Mouse (Mus musculus) adrenal gland, postnatal 4 days (tissue): ENCODE results near the gene Surf4. TPM values are rescaled to one million over a fixed set of nuclear protein-coding genes. Genes with fewer than 3 reads are reported as not detected.
"Not testable (repeated sequence)": the region's sequence is repeated elsewhere in the genome, so short reads cannot be mapped to it uniquely, and the experiment has no call there.

Experiments used
- DNase-seq, 2 experiments: peaks; one replicate each; pipeline ENCODE4 v3.0.0; 2021 to 2022; ENCODE audit warnings: low spot score in 2 of 2, mixed read lengths in 2 of 2
- total RNA-seq, 2 experiments: library from RNA; stranded (reverse); gene quantifications; 2 replicates each; pipeline ENCODE4 v1.2.3; 2021

Gene Surf4
- total RNA-seq, 2 experiments from 2014 or later, result 151 to 163 TPM

- no peak for DNase-seq
Measured at GRCm38 (mm10) chr2:26905936-26906335, 27.8 kb downstream of the Surf4 start.

- DNase-seq, result no peak
Measured at GRCm38 (mm10) chr2:26903311-26903710, 30.4 kb downstream of the Surf4 start.

- peak; percentile 75 to 81 for DNase-seq
Measured at GRCm38 (mm10) chr2:26902467-26903220, 31.1 kb downstream of the Surf4 start, which contains the start of gene Surf6. Gene Surf6 (minus strand): TSS chr2:26902879.

- DNase-seq, result no peak
Measured at GRCm38 (mm10) chr2:26901834-26902400, 31.8 kb downstream of the Surf4 start.

- no peak for DNase-seq
Measured at GRCm38 (mm10) chr2:26900731-26901130, 33.0 kb downstream of the Surf4 start.

- no peak for DNase-seq
Measured at GRCm38 (mm10) chr2:26895898-26896297, 37.8 kb downstream of the Surf4 start.

GRCm38 (mm10) chr2:26886170-26886569, 47.6 kb downstream of the Surf4 start:
- DNase-seq, result not testable (repeated sequence)

GRCm38 (mm10) chr2:26885541-26885940, 48.2 kb downstream of the Surf4 start:
- not testable (repeated sequence) for DNase-seq

GRCm38 (mm10) chr2:26878571-26878970, 55.2 kb downstream of the Surf4 start:
- no peak for DNase-seq

- DNase-seq, result no peak
Measured at GRCm38 (mm10) chr2:26870666-26871065, 63.1 kb downstream of the Surf4 start.

Other genes with a start within 250 kb of the Surf4 start
- not detected for gene Abo, start 68.9 kb downstream of the Surf4 start, total RNA-seq
- gene Surf6, start 31.0 kb downstream of the Surf4 start, total RNA-seq, result 10 to 100 TPM; 31.1 to 31.7 TPM
- gene Med22, start 23.3 kb downstream of the Surf4 start, total RNA-seq, result 10 to 100 TPM; 61.2 to 65.8 TPM
- 100 to 1,000 TPM; 585 to 598 TPM for gene Rpl7a, start 23.2 kb downstream of the Surf4 start, total RNA-seq
- gene Surf2, start 17.6 kb downstream of the Surf4 start, total RNA-seq, result 10 to 100 TPM; 42.6 to 43.6 TPM
- 100 to 1,000 TPM in 1 of 2 experiments, 10 to 100 TPM in 1; 90.9 to 103 TPM for gene Surf1, start 17.4 kb downstream of the Surf4 start, total RNA-seq
- gene Stkld1, start 119 bp upstream of the Surf4 start, total RNA-seq, result under 1 TPM; 0.31 to 0.73 TPM
- gene Rexo4, start 30.5 kb upstream of the Surf4 start, total RNA-seq, result 10 to 100 TPM; 40.7 to 43.0 TPM
- gene Adamts13, start 39.5 kb upstream of the Surf4 start, total RNA-seq, result under 1 TPM; 0.08 to 0.85 TPM
- 10 to 100 TPM; 49.8 to 53.7 TPM for gene Cacfd1, start 76.0 kb upstream of the Surf4 start, total RNA-seq
- gene Slc2a6, start 94.1 kb upstream of the Surf4 start, total RNA-seq, result 1 to 10 TPM; 1.3 TPM
- 1 to 10 TPM in 1 of 2 experiments, under 1 TPM in 1; 0.59 to 1.8 TPM for gene Mymk, start 138.3 kb upstream of the Surf4 start, total RNA-seq
- 10 to 100 TPM in 1 of 2 experiments, 1 to 10 TPM in 1; 9.6 to 13.5 TPM for gene Adamtsl2, start 145.5 kb upstream of the Surf4 start, total RNA-seq
- gene Fam163b, start 208.6 kb upstream of the Surf4 start, total RNA-seq, result 1 to 10 TPM; 4.0 to 5.0 TPM
- 100 to 1,000 TPM; 515 to 549 TPM for gene Dbh, start 231.3 kb upstream of the Surf4 start, total RNA-seq